Mouse (Mus musculus): Measurements from ENCODE around the gene Adgrb3. TPM values are rescaled to one million over a fixed set of nuclear protein-coding genes. Genes with fewer than 3 reads are reported as not detected.

Adgrb3 gene
- polyA plus RNA-seq (2012; rRNA removed; ENCODE audit: low replicate concordance) = not detected in 2 replicates

GRCm38 (mm10) chr1:25828971-25829920 lies at the start of gene Adgrb3:
Adgrb3 (minus strand) TSS chr1:25829707.

Data from duodenum, adult 2 months (tissue).